15 mouse cellular contexts compared by ENCODE assay signal in the genomic region with DNA sequence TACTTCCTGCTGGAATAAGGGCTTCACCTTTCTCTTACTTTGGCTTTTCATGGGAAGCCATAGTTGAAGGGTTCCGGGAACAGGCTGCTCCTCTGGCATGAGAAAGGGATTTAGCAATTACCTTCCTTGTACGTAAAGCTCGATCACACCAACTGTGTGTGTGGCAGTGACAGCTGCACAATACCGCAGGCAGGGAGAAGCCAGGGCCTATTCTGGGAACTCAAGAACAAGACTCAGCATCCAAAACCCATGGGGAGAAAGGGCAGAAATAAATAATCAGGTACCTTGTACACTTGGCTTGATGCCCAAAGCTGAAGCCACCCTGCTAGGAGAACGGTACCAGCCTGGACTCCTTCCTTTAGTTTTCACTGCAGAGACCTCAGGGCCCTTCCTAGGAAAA.
DNase-seq lines count a peak whose midpoint lies in the region; ATAC-seq and TF ChIP-seq lines count a peak whose summit lies in the region.
"Had no signal": no experiment of that assay in that cellular context is flagged by ENCODE, and none has a peak within 500 bp of the region (broad histone marks: within the 10 kb centered on the region; RNA-seq: fewer than 3 reads in every experiment).

No protein-coding gene starts in this region.

- no peak for ATAC-seq in embryonic facial prominence, embryonic 14.5 days (ENCODE audit: low read depth)
- ATAC-seq: intestine, embryonic 16.5 days had no signal

- no peaks in the 10 kb centered on the region for H3K4me1 ChIP-seq in embryonic facial prominence, embryonic 14.5 days (ENCODE audit: control insufficient read depth, insufficient read depth, low read length)
- H3K4me1 ChIP-seq: neural tube, embryonic 12.5 days had no signal

- TF ChIP-seq CTCF in left cerebral cortex, adult 2 months (IDR thresholded peaks at IDR 0.05), result no peak

- DNase-seq in gastrocnemius, adult 8-10 months (ENCODE audit: low spot score in 2 of 2), result peak; percentile 60 to 66
- no peak for DNase-seq in gastrocnemius, postnatal 14 days
- DNase-seq in left cerebral cortex, adult 2 months (ENCODE audit: extremely low spot score in 1 of 2, low spot score in 2 of 2), result no peak
- DNase-seq in left cerebral cortex, adult 8-10 months (ENCODE audit: low spot score in 2 of 2), result no peak
- peak; percentile 82 for DNase-seq in cerebellum, adult 11-12 months
- DNase-seq in embryonic facial prominence, embryonic 14.5 days (ENCODE audit: low spot score), result peak; percentile 32
- no peak for DNase-seq in layer of hippocampus, adult 18-20 months (ENCODE audit: low spot score in 2 of 2)
- DNase-seq in right cerebral cortex, postnatal 25 days, result no peak
- DNase-seq: adrenal gland, postnatal 14 days; thymus, postnatal 25 days had no signal

- H3K27me3 ChIP-seq in embryonic facial prominence, embryonic 14.5 days (replicated peaks; ENCODE audit: control insufficient read depth, insufficient read depth, low read length), result no peaks in the 10 kb centered on the region
- H3K27me3 ChIP-seq: heart, embryonic 15.5 days; megakaryocyte, embryonic 14.5 days; neural tube, embryonic 12.5 days had no signal

- H3K4me3 ChIP-seq in left cerebral cortex, adult 2 months, result no peak overlapping the region
- no peak overlapping the region for H3K4me3 ChIP-seq in embryonic facial prominence, embryonic 14.5 days (ENCODE audit: low read depth, low read length)
- H3K4me3 ChIP-seq: forebrain, embryonic 10.5 days; heart, embryonic 15.5 days; megakaryocyte, embryonic 14.5 days; neural tube, embryonic 12.5 days had no signal

- intact Hi-C loops in gastrocnemius, postnatal 14 days (cut with DNase I; ENCODE audit: low total_unique reads), result no loop called here
- intact Hi-C loops in left cerebral cortex, adult 2 months (cut with DNase I), result no loop called here

- H3K9me3 ChIP-seq in embryonic facial prominence, embryonic 14.5 days (ENCODE audit: control insufficient read depth, low read length), result no peaks in the 10 kb centered on the region
- H3K9me3 ChIP-seq: forebrain, embryonic 10.5 days; heart, embryonic 15.5 days; megakaryocyte, embryonic 14.5 days; neural tube, embryonic 12.5 days had no signal

- H3K27ac ChIP-seq in left cerebral cortex, adult 2 months, result peak overlapping the region; percentile 81
- no peak overlapping the region for H3K27ac ChIP-seq in embryonic facial prominence, embryonic 14.5 days (replicated peaks; ENCODE audit: low read depth, low read length)
- H3K27ac ChIP-seq: forebrain, embryonic 10.5 days; heart, embryonic 15.5 days; neural tube, embryonic 12.5 days had no signal

- H3K4me2 ChIP-seq in embryonic facial prominence, embryonic 14.5 days (ENCODE audit: low read depth, low read length), result no peak overlapping the region
- H3K4me2 ChIP-seq: heart, embryonic 15.5 days; neural tube, embryonic 12.5 days had no signal

- 76% methylated on average over 5 of the region's 5 CpGs for WGBS in embryonic facial prominence, embryonic 14.5 days

- no peak overlapping the region for H3K9ac ChIP-seq in embryonic facial prominence, embryonic 14.5 days (ENCODE audit: low read depth, low read length)
- H3K9ac ChIP-seq: heart, embryonic 15.5 days; neural tube, embryonic 12.5 days had no signal

- H3K36me3 ChIP-seq in embryonic facial prominence, embryonic 14.5 days (ENCODE audit: control insufficient read depth, insufficient read depth, low read length), result peaks cover 17% of the 10 kb centered on the region

Comparison
In these comparisons a context has a peak if more than half of its experiments do, and no peak if none do; other contexts are left out.
1. DNase-seq: peak in gastrocnemius, adult 8-10 months (2 of 2), cerebellum, adult 11-12 months (single experiment) and embryonic facial prominence, embryonic 14.5 days (single experiment); none in gastrocnemius, postnatal 14 days (single experiment), left cerebral cortex, adult 2 months (0 of 2), left cerebral cortex, adult 8-10 months (0 of 2), layer of hippocampus, adult 18-20 months (0 of 2) and right cerebral cortex, postnatal 25 days (single experiment).